Mouse (Mus musculus): ENCODE measurements around the gene Rapsn.

DNA sequence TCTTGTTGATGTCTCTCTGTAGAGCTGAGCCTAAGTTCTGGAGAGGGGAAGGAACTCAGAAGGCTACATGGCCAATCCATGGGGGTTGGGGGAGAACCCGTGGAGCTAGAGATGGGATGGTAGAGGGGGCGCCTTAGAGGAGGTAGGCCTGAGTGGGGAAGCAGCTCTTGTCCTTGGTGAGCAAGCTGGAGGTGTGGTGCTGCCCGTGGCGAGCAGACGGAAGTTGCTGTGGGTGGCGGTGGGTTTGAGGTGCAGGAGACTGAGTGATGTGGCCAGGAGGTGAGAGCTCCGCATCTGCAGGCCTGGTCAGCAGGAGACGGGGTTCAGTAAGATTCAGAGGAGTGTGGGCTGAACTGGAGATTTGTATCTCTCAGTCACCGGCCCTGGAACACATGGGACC lies 52.0 kb downstream of the Rapsn start:
- TF ChIP-seq CTCF (IDR thresholded peaks at IDR 0.05; ENCODE audit: low read depth) (no peak), EP300 (optimal IDR thresholded peaks at IDR 0.05) (no peak)
